Mouse (Mus musculus): Measurements from ENCODE around the gene Snx9.

GRCm38 (mm10) chr17:5850031-5850430, 8.9 kb downstream of the Snx9 start:
- TF ChIP-seq GATA1 (IDR thresholded peaks at IDR 0.05; ENCODE audit: borderline replicate concordance, low read length) (no peak), FLI1 (IDR thresholded peaks at IDR 0.05; ENCODE audit: low read length) (no peak)
